Mouse (Mus musculus) midbrain, embryonic 11.5 days (tissue): ENCODE results near the gene Olfr735. TPM values are rescaled to one million over a fixed set of nuclear protein-coding genes. Genes with fewer than 3 reads are reported as not detected.

ENCODE experiments used
- polyA plus RNA-seq: library from polyadenylated mRNA; unstranded; fragments of >200 nt; fragmentation: Nextera tagmentation; extraction: Ambion mirVana; gene quantifications from 2 replicates; pipeline ENCODE4 v1.2.1, GENCODE M21; 2014

The Olfr735 gene
- polyA plus RNA-seq, 1 experiment from 2014 or later: not detected

Other genes starting within 250 kb of the Olfr735 start
- gene Olfr727, start 225.7 kb downstream of the Olfr735 start, polyA plus RNA-seq: not detected in 2 replicates
- not detected in 2 replicates for gene Olfr728, start 206.2 kb downstream of the Olfr735 start, polyA plus RNA-seq
- gene Olfr729, start 196.0 kb downstream of the Olfr735 start, polyA plus RNA-seq: not detected in 2 replicates
- not detected in 2 replicates for gene Olfr730, start 160.7 kb downstream of the Olfr735 start, polyA plus RNA-seq
- not detected in 2 replicates for gene Olfr731, start 107.0 kb downstream of the Olfr735 start, polyA plus RNA-seq
- not detected in 2 replicates for gene Olfr732, start 64.7 kb downstream of the Olfr735 start, polyA plus RNA-seq
- not detected in 2 replicates for gene Olfr733, start 47.4 kb downstream of the Olfr735 start, polyA plus RNA-seq
- gene Olfr734, start 22.1 kb downstream of the Olfr735 start, polyA plus RNA-seq: not detected in 2 replicates
- gene Tlr11, start 9.0 kb upstream of the Olfr735 start, polyA plus RNA-seq: not detected in 2 replicates
- gene Olfr736, start 32.3 kb upstream of the Olfr735 start, polyA plus RNA-seq: not detected in 2 replicates
- gene Olfr738, start 58.7 kb upstream of the Olfr735 start, polyA plus RNA-seq: not detected in 2 replicates
- not detected in 2 replicates for gene Olfr739, start 69.8 kb upstream of the Olfr735 start, polyA plus RNA-seq
- not detected in 2 replicates for gene Olfr740, start 96.7 kb upstream of the Olfr735 start, polyA plus RNA-seq
- gene Olfr741, start 123.9 kb upstream of the Olfr735 start, polyA plus RNA-seq: not detected in 2 replicates
- not detected in 2 replicates for gene Olfr742, start 154.7 kb upstream of the Olfr735 start, polyA plus RNA-seq
- gene Olfr743, start 173.0 kb upstream of the Olfr735 start, polyA plus RNA-seq: not detected in 2 replicates